Mouse (Mus musculus) yolk sac, embryonic 10.5 days (tissue): ENCODE measurements at regions not wholly inside any gene's neighbourhood (a gene's known extent, or its start where the extent isn't known, plus 50 kb on each side); places are given as distances from the start of the nearest gene placed in this dataset.
A peak's percentile ranks its signal among the peaks of the same experiment; 100 is the strongest.

ENCODE experiments used
- DNase-seq: peaks from one replicate; pipeline ENCODE4 v3.0.0-alpha.2; 2017; ENCODE audit warnings: low spot score

DNA sequence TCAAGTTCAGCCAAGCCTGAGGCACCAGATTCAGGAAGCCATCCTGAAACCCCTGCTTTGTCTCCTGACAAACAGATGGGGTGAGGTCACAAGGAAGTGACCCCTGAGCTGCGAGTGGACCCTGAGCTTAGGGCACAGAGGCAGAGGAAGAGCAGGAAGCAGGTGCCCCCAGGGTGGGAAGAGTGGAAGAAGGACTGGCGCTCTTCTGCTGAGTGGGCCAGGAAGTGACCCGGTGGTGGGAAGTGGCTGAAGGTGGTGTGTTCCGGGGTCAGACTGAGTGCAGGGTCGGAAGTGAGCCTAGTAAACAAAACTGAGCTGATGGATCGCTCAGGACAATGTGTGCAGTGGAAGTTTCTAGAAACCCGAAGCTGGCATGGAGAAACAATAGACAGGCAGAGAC lies 57.2 kb upstream of the Unc5b start:
- DNase-seq = peak; percentile 19

DNA sequence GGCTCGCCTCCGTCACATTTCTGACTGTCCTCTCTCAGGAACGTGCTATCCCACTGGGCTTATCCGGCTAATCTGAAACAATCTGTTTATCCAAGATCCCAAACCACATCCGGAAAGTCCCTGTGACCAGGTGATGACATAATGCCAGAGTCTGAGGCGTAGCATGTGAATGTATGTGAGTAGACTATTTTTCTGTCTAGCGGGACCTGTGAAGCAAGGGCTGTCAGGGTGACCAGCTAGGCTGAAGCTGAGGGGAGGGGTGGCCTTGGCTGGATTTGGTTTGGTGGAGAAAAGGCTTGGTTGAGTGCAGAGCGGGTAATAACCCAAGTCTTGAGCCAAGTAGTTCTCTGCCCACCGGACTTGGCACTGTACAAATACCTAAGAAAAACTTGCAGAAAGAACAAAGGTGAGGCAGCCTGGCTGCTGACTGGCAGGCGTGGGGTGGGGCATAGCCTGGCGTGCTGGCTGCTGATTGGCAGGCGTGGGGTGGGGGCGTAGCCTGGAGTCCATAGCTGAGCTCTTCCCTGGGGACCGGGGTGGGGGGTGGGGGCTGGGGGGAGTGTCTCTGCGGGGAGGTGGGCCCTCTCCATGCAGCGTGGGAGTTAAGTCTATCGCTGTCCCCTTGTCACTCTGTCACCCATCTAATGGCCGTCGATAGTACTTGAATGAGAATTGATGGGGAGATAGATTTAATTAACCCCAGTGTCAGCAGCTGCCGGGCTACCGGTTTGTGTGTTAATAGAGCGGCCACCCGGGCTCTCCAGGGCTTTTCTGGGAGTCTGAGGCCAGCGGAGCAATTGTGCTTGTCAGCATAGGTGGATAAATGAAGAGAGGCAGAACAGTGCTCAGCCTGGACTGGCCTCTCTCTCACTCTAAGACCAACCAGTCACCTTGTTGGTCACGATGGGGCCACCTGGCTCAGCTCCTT lies 54.2 kb upstream of the Unc5b start:
- DNase-seq = no peak

DNA sequence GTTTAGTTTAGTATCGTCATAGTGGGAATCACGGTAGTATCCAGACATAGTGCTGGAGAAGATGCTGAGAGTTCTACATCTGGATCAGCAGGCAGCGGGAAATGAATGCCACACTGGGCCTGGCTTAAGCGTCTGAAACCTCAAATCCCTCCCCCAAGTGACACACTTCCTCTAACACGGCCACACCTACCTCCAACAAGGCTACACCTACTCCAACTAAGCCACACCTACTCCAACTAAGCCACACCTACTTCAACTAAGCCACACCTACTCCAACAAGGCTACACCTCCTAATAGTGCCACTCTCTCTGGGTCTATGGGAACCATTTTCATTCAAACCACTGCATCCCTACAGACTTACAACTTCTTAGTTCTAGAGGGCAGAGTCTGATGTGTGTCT lies 53.4 kb upstream of the Unc5b start:
- DNase-seq = no peak
